Mouse (Mus musculus) liver, embryonic 14.5 days (tissue): ENCODE results near the gene Usp45. TPM values are rescaled to one million over a fixed set of nuclear protein-coding genes. Genes with fewer than 3 reads are reported as not detected.
A peak's percentile ranks its signal among the peaks of the same experiment; 100 is the strongest.

Experiments used
- ATAC-seq: fragments of 200-750 bp; cut with Nextera tagmentation; 2 replicates; pipeline ENCODE4 v1.8.0; 2017; ENCODE audit warnings: moderate number of reproducible peaks, mild to moderate bottlenecking, moderate library complexity; ENCODE audit not compliant: insufficient read depth
- DNase-seq, 3 experiments: peaks; one replicate each; pipeline ENCODE4 v3.0.0-alpha.2; 2012 to 2013; ENCODE audit warnings: low read depth in 3 of 3, low spot score in 3 of 3
- H3K27ac ChIP-seq: fragments of 300-500 bp; sonication (generic); 2 replicates; pipeline ENCODE4 v1.5.1; 2014; ENCODE audit warnings: moderate library complexity, mild to moderate bottlenecking, control low read depth, inconsistent platforms
- H3K27me3 ChIP-seq: fragments of 300-500 bp; sonication (generic); 2 replicates; pipeline ENCODE4 v1.6.1; 2014; ENCODE audit warnings: mild to moderate bottlenecking, low read length, moderate library complexity; ENCODE audit not compliant: control insufficient read depth, insufficient read depth
- H3K36me3 ChIP-seq: fragments of 300-500 bp; sonication (generic); replicated peaks from 2 replicates; pipeline ENCODE4 v1.6.1; 2014; ENCODE audit warnings: low read depth; ENCODE audit not compliant: control insufficient read depth, insufficient read depth
- H3K4me1 ChIP-seq, 2 experiments: fragments of 200-500 bp in 1 of 2; fragments of 300-500 bp in 1 of 2; sonication (generic) in 1 of 2; replicated peaks; 2 replicates each; pipeline ENCODE4 v1.6.1; 2012 to 2014; ENCODE audit warnings: antibody characterized with exemption in 1 of 2, inconsistent platforms in 1 of 2, low read length in 1 of 2; ENCODE audit not compliant: control insufficient read depth in 2 of 2, insufficient read depth in 2 of 2
- H3K4me2 ChIP-seq: fragments of 300-500 bp; sonication (generic); 2 replicates; pipeline ENCODE4 v1.6.1; 2014; ENCODE audit warnings: low read depth, mild to moderate bottlenecking, control low read depth, moderate library complexity
- H3K4me3 ChIP-seq, 2 experiments: fragments of 200-500 bp in 1 of 2; fragments of 300-500 bp in 1 of 2; sonication (generic) in 1 of 2; 2 replicates each; pipeline ENCODE4 v1.5.1; 2012 to 2014; ENCODE audit warnings: low read depth in 2 of 2, low read length in 2 of 2, mild to moderate bottlenecking in 2 of 2, control low read depth in 1 of 2, inconsistent platforms in 1 of 2, moderate library complexity in 1 of 2; ENCODE audit not compliant: insufficient read depth in 1 of 2
- H3K9ac ChIP-seq: fragments of 300-500 bp; sonication (generic); replicated peaks from 2 replicates; pipeline ENCODE4 v1.6.1; 2014; ENCODE audit warnings: mild to moderate bottlenecking, control low read depth, moderate library complexity
- H3K9me3 ChIP-seq: fragments of 300-500 bp; sonication (generic); 2 replicates; pipeline ENCODE4 v1.6.1; 2016; ENCODE audit warnings: low read length, mixed read lengths; ENCODE audit not compliant: control insufficient read depth
- CTCF ChIP-seq: IDR thresholded peaks from 2 replicates; pipeline ENCODE4 v1.5.1; 2016; ENCODE audit warnings: antibody characterized with exemption, low read depth, control low read depth
- EP300 ChIP-seq: IDR thresholded peaks from 2 replicates; pipeline ENCODE4 v1.6.1; 2016; ENCODE audit warnings: antibody characterized with exemption, low read depth
- WGBS: fragments of 180-500 bp; shearing (Covaris S2); extraction: QIAGEN DNeasy Blood & Tissue Kit; methylation state at CpG from one replicate; pipeline ENCODE4 v1.1.7; 2014; ENCODE audit not compliant: insufficient replicate concordance; 5-methylcytosine and 5-hydroxymethylcytosine counted together
- polyA plus RNA-seq, 2 experiments: library from polyadenylated mRNA; depleted of rRNA in 1 of 2; stranded (reverse) in 1 of 2; unstranded in 1 of 2; fragments of >200 nt; fragmentation: Nextera tagmentation in 1 of 2; extraction: Ambion mirVana in 1 of 2; gene quantifications; 2 replicates each; pipeline versions ENCODE4 v1.2.1 to v1.2.3; 2012 to 2014

Usp45 gene
- polyA plus RNA-seq, 2 experiments, result 9.8 to 15.1 TPM

- peak overlapping the region; percentile 86 for H3K4me2 ChIP-seq
- peak overlapping the region; percentile 86 for H3K9ac ChIP-seq
- peaks cover 2 to 8% of the 10 kb centered on the region in 2 experiments; a peak in 3 of 4 replicates for H3K4me1 ChIP-seq
- DNase-seq (no peak), ATAC-seq (no peak)
- 24% methylated on average over 6 of the region's 6 CpGs for WGBS
- H3K9me3 ChIP-seq, result no peaks in the 10 kb centered on the region
- peak overlapping the region; percentile 90 to 98; a peak in 3 of 4 replicates for H3K4me3 ChIP-seq
- H3K27me3 ChIP-seq, result no peaks in the 10 kb centered on the region
- TF ChIP-seq CTCF, result no peak
- TF ChIP-seq EP300, result no peak
- peaks cover 16% of the 10 kb centered on the region for H3K36me3 ChIP-seq
- H3K27ac ChIP-seq, result peak overlapping the region; percentile 36; the same call in 1 of the 2 replicates
Observed at GRCm38 (mm10) chr4:21878776-21879175, 111.8 kb downstream of the Usp45 start.

GRCm38 (mm10) chr4:21879565-21880220 is 112.7 kb downstream of the Usp45 start, which contains the start of gene Coq3:
TSS of gene Coq3 (plus strand) at chr4:21879673.
- TF ChIP-seq CTCF, result no peak
- no peak for TF ChIP-seq EP300
- Histone ChIP-seq H3K27me3 (no peaks in the 10 kb centered on the region), H3K4me2 (peak within 1 kb of the TSS; percentile 86), H3K9ac (peak within 1 kb of the TSS; percentile 86), H3K9me3 (no peaks in the 10 kb centered on the region), H3K4me3 (peak within 1 kb of the TSS; percentile 90 to 98), H3K4me1 (peaks cover 2 to 8% of the 10 kb centered on the region in 2 experiments; a peak in 3 of 4 replicates), H3K36me3 (peaks cover 8% of the 10 kb centered on the region), H3K27ac (peak within 1 kb of the TSS; percentile 79)
- WGBS, result under 1% methylated on average over 51 of the region's 51 CpGs
- DNase-seq, result peak; percentile 54 to 68 (median 57)
- ATAC-seq, result peak; percentile 86

- no peak overlapping the region for H3K27ac ChIP-seq
- ATAC-seq, result peak; percentile 24; the same call in 1 of the 2 replicates
- H3K9me3 ChIP-seq, result no peaks in the 10 kb centered on the region
- WGBS, result 66% methylated on average over 6 of the region's 6 CpGs
- H3K4me3 ChIP-seq, result no peak overlapping the region
- TF ChIP-seq EP300, result no peak
- TF ChIP-seq CTCF, result no peak
- H3K9ac ChIP-seq, result no peak overlapping the region
- H3K4me1 ChIP-seq, result peaks cover 2 to 8% of the 10 kb centered on the region in 2 experiments; a peak in 3 of 4 replicates
- H3K27me3 ChIP-seq, result no peaks in the 10 kb centered on the region
- no peak overlapping the region for H3K4me2 ChIP-seq
- H3K36me3 ChIP-seq, result no peaks in the 10 kb centered on the region
- DNase-seq, result no peak
Observed at GRCm38 (mm10) chr4:21882806-21883205, 115.8 kb downstream of the Usp45 start.

GRCm38 (mm10) chr4:21885831-21886230 is 118.9 kb downstream of the Usp45 start:
- WGBS, result 74% methylated on average over 8 of the region's 8 CpGs

More at GRCm38 (mm10) chr4:21885831-21886230, 118.9 kb downstream of the Usp45 start:
- no peaks in the 10 kb centered on the region for H3K36me3 ChIP-seq
- H3K27me3 ChIP-seq, result no peaks in the 10 kb centered on the region
- TF ChIP-seq CTCF, result no peak
- TF ChIP-seq EP300, result no peak
- H3K9ac ChIP-seq, result no peak overlapping the region
- H3K9me3 ChIP-seq, result no peaks in the 10 kb centered on the region
- no peak overlapping the region for H3K4me2 ChIP-seq
- DNase-seq (no peak), ATAC-seq (no peak)
- H3K27ac ChIP-seq, result no peak overlapping the region
- no peak overlapping the region for H3K4me3 ChIP-seq
- peaks cover 2 to 8% of the 10 kb centered on the region in 2 experiments; a peak in 3 of 4 replicates for H3K4me1 ChIP-seq

Other genes starting within 250 kb of the Usp45 start
- gene Prdm13, start 81.2 kb upstream of the Usp45 start, polyA plus RNA-seq (2012; rRNA removed), result not detected in 2 replicates
- gene Prdm13, start 81.2 kb upstream of the Usp45 start, polyA plus RNA-seq (2014; fragmentation: Nextera tagmentation; extraction: Ambion mirVana), result not detected in 2 replicates
- 4.8 and 6.4 TPM in 2 replicates for gene Ccnc, start 39.5 kb upstream of the Usp45 start, polyA plus RNA-seq (2012; rRNA removed)
- gene Ccnc, start 39.5 kb upstream of the Usp45 start, polyA plus RNA-seq (2014; fragmentation: Nextera tagmentation; extraction: Ambion mirVana), result 23.0 and 25.3 TPM in 2 replicates
- 4.3 and 8.0 TPM in 2 replicates for gene Tstd3, start 56 bp downstream of the Usp45 start, polyA plus RNA-seq (2012; rRNA removed)
- 15.0 and 16.2 TPM in 2 replicates for gene Tstd3, start 56 bp downstream of the Usp45 start, polyA plus RNA-seq (2014; fragmentation: Nextera tagmentation; extraction: Ambion mirVana)
- gene Pnisr, start 80.4 kb downstream of the Usp45 start, polyA plus RNA-seq (2012; rRNA removed), result 44.2 and 50.6 TPM in 2 replicates
- 29.0 and 34.5 TPM in 2 replicates for gene Pnisr, start 80.4 kb downstream of the Usp45 start, polyA plus RNA-seq (2014; fragmentation: Nextera tagmentation; extraction: Ambion mirVana)
- 2.6 and 3.8 TPM in 2 replicates for gene Coq3, start 112.5 kb downstream of the Usp45 start, polyA plus RNA-seq (2012; rRNA removed)
- 8.8 and 9.4 TPM in 2 replicates for gene Coq3, start 112.5 kb downstream of the Usp45 start, polyA plus RNA-seq (2014; fragmentation: Nextera tagmentation; extraction: Ambion mirVana)
- 0.07 and 0.09 TPM in 2 replicates for gene Faxc, start 164.2 kb downstream of the Usp45 start, polyA plus RNA-seq (2012; rRNA removed)
- gene Faxc, start 164.2 kb downstream of the Usp45 start, polyA plus RNA-seq (2014; fragmentation: Nextera tagmentation; extraction: Ambion mirVana), result 0.11 TPM in 1 of 2 replicates, not detected in the other